Mouse (Mus musculus): ENCODE results near the gene Gm45062.

DNA sequence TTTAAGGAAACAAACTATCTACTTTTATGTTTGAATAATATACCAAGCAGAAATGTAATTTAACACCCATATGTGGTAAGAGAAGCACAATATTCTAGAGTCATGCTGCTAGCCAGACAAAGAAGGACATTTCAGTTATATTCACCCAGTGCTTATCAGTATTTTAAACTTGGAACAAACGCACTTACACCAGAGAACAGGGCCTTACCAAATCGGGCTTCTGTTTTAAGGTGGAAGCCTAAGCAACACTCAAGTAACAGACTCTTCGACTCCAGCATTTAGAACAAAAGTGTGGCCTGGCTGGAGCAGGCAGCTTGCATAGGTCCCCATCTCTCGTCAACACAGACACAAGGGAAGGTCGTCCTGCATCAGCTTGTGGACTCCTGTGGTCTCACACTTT, 229.0 kb downstream of the Gm45062 start:
- TF ChIP-seq CTCF (IDR thresholded peaks at IDR 0.05; ENCODE audit: borderline replicate concordance, control insufficient read depth, extremely low read depth, insufficient read depth, low read length, poor library complexity) (no peak), POLR2A (IDR thresholded peaks at IDR 0.05; ENCODE audit: control insufficient read depth, extremely low read depth, insufficient read depth, low read length, poor library complexity) (no peak)

Data from thymus, adult 2 months (tissue).